Mouse (Mus musculus) forelimb bud, embryonic 11.5 days (tissue): Measurements from ENCODE around the gene Pak2.
"Not testable (repeated sequence)": the region's sequence is repeated elsewhere in the genome, so short reads cannot be mapped to it uniquely, and the experiment has no call there.

Experiments
- DNase-seq: peaks from one replicate; pipeline ENCODE4 v3.0.0-alpha.2; 2012; ENCODE audit warnings: low read depth, low spot score

The Pak2 gene

DNA sequence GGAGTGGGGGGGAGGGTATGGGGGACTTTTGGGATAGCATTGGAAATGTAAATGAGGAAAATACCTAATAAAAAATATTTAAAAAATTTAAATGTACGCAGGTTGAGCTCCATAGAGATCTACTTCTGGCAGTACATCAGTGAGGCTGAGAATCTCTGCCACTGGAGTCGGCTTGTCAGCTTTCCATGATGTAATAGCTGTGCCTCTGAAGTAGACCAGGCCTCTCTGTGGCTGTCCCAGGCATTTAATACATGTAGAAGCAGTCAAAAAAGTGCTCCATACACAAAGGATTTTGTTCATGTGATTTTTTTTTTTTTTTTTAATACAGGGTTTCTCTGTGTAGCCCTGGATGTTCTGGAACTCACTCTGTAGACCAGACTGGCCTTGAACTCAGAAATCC, 18.6 kb upstream of the Pak2 start:
- DNase-seq = not testable (repeated sequence)

DNA sequence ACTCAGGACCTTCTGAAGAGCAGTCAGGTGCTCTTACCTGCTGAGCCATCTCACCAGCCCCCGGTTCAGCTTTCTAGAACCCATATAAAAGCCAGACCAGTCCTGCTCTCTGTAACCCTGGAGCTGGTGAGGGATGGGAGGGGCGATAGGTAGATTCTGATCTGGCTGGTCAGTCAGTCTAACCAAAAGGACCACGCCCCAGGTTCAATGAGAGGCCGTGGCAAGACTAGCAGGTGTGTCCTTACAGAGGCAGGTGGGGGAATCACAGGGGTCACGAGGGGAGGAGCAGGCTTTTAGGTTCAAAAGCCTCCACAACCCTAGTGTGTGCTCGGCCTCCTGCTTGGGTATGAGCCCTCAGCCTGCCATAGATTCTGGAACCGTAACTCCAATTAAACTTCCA, 12.3 kb upstream of the Pak2 start:
- DNase-seq = no peak

DNA sequence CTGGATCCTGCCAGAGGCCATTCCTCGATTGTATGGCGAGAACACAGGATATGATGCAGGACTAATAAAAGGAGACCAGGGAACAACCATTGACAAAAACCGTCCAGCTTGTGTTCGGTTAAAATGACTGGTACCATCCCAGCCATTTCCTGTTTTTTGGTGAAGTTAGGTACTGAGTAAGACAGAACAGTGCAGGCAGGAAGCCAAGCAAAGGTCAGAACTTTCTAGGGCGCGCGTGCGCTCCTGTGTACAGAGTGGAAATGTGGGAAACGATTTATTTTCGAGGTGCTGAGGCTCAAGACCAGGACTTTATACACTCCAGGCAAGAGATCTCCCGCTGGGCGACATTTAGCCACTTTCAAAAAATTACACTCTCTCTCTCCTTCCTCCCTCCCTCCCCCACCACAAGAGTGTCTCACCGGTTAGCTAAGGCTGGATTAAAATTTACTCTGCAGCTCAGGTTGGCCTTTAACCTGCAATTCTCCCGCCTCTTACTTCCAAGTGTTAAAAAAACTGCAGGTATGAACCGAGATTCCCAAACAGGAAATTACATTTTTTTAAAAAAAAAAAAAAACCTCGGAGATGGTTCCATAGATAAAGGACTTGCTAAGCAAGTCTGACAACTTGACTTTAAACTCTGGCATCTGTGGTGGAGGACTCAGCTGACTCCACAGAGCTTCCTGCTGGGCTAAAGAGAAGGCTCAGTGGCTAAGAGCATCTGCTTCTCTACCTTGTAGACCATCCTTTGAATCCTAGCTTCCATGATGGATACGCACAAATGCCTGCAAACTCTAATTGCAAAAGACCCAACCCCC, 8.7 kb upstream of the Pak2 start:
- no peak for DNase-seq

DNA sequence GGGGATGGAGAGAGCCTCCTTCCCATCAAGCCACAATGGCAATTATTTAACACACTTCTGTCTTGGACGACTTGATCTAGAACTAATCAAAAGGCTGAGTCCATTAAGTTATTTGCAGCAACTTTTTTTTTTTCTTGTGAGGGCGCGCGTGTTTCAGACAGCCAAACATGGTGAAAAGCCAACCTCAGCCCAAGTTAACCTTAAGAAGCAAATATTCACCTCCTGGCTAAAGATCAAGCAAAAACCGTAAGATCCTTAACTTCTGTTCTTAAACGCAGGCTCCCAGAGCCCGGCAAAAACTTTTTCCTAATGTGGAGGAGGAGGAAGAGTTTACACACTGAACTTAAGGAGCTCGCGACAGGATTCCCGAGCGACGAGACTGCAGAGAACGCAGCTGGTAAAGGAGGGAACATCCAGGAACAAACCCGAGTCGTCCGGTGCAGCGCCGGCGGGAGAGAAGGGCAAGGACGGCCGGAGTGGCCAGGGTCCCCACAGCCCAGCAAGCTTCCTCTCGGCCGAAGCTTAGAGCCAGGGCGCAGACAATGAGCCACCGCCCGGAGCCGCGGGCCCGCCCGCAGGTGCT, 643 bp downstream of the Pak2 start:
- peak; percentile 62 for DNase-seq

DNA sequence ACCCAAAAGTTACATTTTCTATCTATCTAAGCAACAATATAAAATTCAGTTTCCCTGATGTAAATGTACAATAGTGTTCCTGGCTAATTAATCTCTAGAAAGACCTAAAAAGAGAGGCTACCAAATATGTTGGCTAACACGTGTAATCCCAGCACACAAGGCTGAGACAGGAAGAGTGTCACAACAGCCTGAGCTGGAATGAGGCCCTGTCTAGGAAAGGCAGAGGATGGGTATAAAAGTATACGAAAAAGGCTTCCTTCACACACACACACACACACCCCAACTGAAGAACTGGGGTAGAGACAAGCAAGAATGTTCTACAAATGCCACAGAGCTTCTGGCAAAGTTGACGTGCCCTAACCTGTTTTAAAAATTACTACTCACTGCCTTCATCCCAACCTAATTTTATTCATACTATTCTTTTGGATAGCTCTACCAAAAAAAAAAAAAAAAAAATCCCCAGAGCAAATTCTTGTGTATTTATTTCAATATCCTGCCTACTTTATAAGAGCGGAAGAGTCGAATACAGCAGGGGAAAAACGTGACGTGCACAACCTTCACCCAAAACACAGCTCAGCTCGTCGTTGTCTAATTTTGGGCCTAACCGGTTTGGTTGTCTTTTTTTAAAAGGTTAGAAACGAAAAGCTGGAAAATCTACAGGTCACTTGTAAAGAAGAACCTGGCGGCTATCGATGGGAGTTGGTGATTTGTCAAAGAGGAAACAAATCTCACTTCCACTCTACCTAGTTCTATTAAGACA, 1.3 kb downstream of the Pak2 start:
- DNase-seq = no peak

DNA sequence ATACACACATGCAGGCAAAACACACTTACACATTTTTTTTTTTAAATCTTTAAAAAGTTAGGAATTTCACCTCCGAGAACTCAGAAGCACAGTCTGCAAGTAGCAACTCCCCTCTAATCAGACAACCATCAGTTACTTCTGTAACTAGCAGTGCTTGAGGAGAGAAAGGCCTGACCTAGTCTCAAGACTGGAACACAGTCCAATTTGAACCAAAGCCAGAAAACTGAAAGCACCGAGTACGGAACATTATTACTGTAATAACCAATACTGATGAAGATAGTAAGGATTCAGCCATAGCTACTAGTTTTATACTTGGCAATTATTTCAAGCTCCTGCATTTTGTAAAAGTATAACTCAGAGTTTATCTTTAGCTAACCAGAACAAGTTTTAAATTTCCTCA, 2.7 kb downstream of the Pak2 start:
- no peak for DNase-seq

DNA sequence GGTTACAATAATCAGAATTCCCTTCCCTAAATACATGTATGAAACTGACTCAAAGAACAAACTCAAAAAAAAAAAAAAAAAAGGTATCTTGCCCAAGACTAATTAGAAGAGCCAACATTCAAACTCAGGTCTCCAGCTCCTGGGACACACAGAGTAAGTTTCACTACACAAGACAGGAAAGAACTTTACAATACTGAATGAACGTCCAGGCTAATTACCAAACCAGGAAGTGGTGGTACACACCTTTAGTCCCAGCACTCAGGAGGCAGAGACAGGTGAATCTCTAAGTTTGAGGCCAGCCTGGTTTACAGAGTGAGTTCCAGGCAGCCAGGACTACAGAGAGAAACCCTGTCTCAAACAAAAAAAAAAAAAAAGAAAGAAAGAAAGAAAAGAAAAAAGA, 3.4 kb downstream of the Pak2 start:
- no peak for DNase-seq

DNA sequence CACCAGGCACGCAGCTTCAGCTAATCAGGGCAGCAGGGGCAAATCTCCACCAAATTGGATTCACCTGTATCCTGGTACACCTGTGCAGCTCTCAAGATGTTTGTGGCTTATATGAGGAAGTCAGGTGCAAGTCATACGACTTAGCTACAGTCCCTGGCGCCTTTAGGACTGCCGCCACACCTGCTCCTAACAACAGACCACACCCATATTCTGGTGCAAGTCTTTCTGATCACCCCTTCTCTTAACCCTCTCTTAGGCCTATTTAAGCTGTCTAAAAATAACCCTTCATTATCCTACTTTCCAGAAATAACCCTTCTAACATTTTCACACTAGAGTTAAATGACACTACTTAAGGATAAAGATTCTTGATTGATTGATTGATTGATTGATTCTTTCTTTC, 9.1 kb downstream of the Pak2 start:
- DNase-seq = not testable (repeated sequence)

DNA sequence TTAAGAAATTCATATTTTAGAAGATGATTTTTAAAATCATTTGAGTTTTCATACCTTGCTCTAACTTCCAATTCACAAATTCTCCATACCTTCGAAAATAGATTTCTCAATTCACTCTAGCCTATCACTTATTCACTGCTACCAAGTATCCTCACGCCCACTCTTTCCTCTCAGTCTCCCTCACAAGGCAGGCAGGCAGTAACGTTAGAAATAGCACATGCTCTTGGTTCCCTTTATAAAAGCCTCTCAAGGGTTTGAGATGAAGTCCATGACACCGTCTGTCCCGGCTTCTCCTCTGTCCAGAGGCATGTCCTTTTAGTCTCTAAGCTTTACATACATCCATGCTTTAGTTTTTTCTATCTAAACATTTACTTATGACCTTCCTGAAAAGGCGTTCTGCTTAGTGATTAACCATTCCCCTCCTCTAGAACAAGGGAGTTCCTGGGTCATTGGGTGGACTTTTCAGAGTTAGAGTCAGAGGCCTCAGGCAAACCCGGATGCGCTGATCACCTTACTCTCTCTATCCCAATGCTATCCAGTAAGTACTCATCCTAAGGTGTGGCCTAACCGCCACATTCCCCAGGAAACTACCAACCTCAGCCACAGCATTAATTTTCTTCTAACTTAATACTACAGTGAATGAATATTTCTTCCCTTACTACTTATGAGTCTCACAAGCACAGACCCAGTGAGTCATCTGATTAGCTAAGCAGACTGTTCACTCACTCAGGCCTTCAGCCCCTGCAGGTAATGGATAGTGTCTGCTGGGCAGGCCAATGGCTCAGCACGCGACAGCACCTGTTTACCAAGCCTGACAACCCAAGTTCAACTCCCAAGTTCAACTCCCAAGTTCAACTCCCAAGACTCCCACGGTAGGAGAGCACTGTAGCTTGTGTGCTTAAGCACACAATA, 10.5 kb downstream of the Pak2 start:
- no peak for DNase-seq

DNA sequence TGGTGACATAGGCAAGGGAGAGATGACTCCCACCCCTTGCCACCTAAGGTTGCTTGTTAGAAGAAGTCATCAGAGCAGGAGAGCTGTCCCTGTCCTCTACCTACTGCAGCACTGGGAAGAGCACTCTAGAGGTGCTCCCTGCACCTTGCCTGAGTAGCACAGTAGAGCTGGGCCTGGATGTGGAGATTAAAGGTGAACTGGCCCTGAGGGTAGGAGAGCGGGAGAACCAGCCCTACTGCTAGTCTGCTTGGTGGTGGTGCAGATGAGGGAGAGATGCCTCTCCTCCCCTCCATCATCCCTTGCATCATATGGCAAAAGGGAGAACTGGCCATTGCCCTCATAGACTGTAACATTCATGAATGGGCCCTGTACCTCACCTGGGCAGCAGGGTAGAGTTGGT, 12.2 kb downstream of the Pak2 start:
- no peak for DNase-seq

DNA sequence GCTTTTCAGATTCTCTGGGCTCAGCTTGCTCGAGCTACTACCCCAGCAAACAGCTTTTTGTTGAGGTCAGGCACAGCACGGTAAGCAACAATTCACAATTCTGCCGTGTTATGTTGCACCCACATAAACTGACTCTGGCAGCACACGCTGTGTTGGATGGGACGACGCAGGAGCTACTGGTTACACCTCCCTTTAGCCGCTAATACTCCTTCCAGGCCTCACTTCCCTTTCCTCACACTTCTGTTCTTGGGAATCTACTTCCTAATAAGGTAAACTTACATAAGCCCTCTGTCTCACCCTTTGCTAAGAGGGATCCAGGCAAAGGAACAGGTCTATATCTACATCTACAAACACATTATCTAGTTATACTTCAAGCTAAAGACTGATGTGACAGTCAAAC, 15.2 kb downstream of the Pak2 start:
- no peak for DNase-seq

DNA sequence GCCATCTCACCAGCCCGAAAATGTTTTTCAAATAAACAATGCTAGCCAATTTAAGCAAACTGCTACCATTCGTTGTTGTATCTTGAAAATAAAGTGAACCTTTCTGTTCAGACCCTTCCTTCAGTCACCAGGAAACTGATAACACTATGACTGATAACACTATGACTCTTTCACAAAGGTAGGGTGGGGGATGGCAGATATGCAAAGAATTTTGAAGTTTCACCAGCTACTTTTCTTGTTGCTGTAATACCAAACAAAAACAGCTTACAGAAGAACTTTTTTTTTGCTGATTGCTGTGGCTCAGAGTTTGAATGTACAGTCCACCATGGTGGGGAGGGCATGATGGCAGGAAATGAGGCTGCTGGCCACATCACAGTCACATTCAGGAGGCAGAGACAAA, 16.9 kb downstream of the Pak2 start:
- DNase-seq = no peak

DNA sequence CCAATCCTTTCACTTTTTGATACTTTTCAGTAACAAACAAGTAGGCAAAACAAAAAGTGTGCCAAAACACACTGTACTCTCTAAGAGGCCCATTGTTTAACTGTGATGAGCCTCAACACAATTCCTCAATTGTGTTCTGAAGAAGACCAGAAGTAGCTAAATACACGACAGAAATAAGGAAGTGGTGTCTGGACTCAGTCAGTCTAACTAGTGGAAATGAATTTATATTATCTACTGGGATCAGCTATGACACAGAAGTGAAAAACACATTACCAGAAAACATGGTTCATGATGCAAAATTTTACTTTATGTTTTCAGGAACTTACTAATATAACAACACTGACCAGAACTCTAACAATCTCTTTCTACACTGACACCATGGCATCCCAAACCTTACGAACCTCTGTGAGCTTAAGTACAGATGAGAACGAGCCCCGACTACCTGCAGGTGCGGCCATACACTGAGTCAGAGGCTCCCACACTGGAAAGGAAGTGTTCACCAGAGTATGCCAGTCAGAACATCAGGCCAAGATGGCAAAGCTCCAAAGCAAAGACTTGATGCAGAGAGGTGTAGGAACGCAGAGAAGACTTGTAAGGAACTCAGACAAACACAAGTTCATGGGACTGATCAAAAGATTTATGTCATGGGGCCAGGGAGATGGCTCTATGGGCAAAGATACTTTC, 19.2 kb downstream of the Pak2 start:
- DNase-seq = no peak

DNA sequence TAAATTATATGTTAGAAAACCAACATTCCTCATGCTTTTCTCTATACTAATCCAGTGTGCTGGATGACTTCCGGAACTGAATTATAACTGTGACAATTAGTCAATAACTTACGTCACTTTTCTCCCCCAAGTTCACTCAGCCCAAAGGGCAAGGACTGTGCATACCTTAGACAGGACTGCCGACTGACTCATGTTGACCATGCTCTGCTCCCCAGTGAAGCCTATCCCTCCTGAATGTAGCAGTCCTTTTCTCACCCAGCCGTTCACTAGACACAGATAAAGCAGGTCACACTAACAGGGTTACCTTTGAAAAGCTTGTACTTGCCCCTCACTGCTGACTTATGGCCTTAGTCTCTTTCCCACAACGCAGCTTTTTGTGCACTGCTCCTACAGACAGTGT, 20.3 kb downstream of the Pak2 start:
- DNase-seq = no peak

DNA sequence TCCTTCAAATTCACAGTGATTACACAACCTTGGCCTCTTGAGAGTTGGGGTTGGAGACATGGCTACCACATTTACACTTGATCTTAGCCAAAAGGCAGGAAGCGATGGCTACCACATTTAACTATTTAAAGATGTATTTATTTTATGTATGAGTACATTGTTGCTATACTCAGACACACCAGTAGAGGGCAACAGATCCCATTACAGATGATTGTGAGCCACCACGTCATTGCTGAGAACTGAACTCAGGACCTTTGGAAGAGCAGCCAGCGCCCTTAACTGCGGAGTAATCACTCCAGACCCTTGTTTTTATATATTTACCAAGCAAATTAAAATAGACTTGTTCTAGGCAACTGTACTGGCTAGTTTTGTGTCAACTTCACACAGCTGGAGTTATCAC, 36.8 kb downstream of the Pak2 start:
- no peak for DNase-seq

DNA sequence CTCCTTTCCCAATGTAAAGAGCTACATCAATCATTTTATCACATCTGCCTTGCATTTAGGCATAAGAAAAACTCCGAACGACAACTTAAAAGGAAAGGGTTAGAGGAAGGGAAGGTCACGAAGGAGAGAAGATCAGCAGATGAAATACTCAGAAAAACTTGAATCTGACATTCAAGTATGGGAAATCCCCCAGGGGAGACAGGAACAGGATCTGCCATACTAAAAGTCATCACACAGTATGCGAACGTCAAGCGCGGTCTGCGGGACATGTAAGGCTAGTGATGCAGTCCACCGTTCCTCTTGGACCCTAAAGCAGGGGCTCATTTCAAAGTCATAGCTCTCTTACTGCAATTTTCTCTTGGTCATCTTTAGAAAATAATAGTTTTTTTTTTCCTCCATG, 59.5 kb downstream of the Pak2 start:
- no peak for DNase-seq

DNA sequence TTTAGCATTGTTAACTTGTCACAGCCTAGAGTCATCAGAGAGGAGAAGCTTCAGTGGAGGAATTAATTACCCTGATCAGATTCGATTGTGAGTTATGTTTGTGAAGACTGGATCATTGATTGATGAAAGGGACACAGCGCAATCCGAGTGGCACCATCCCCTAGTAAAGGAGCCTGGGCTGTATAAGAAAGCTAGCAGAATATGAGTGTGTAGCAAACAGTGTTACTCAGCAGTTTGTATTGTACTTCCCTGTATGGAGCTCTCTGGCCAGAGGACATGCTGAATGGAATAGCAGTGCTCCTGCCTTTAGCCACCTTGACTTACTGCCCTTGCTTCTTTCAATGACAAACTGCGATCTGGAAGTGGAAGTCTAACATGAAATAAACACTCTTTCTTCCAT, 68.8 kb downstream of the Pak2 start:
- no peak for DNase-seq

DNA sequence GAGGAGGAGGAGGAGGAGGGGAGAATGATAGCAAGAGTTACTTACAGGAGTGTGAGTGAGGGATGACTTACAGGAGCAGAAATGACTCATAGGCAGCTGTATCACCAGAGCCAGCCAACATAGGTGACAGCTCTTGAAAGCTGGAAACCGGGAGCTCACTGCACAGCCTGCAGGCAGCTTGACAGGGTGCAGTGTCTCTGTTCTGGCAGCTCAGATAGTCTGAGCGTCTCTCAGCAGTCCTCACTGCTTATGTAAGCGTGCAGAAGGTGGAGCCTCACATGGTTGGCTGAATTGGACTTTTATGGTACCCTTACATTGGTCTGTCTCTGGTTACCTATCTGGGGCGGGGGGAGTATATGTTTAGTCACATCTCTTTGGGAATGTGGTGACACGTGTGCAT, 69.2 kb downstream of the Pak2 start:
- DNase-seq = no peak

DNA sequence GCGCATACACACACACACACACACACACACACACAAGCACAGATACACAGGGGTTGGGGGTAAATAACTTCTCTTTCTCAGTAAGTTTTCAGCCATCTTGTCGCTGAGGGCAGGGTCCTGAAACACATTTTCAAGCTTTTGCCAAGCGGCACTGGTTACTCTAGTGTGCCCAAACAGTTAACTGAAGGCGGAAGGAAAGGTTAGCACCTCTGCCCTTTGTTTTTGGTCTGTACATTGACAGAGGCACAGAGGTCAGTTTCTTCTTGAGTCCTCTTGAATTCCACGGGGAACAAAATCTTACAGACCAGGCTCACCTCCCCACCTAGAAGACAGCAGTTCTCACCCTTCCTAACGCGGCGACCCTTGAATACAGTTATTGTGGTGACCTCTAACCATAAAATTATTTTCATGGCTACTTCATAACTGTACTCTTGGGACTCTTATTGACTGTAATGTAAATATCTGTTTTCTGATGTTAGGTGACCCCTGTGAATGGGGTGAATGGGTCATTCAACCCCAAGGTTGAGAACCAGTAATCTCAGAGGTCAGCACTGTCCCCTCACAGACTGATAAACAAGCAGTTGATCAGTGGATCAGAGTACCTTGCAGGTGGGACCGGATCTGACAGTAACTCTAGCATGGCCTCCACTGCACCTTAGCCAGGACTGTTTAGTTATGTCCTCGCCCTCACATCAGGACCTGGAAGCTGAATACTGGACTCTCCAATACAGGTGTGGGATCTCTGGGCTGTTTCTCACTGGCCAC, 70.4 kb downstream of the Pak2 start:
- DNase-seq = no peak

DNA sequence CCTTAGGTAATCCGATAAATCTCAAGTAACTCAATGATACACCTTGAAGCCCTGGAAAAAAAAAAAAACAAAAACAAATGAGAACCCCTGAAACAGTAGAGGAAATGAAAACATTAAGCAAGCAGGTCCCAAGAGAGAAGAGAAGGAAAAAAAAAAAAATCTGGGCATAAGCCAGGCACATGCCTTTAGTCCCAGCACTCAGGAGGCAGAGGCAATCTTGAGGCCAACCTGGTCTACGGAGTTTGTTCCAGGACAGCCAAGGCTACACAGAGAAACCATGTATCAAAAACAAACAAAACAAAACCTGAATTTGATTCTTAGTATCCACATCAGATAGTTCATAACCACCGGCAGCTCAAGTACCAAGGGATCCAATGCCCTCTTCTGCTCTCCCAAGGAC, 74.4 kb downstream of the Pak2 start:
- DNase-seq = no peak
